Mouse (Mus musculus) myocyte (in vitro differentiated cells): ENCODE results near the gene Lrrn4. TPM values are rescaled to one million over a fixed set of nuclear protein-coding genes. Genes with fewer than 3 reads are reported as not detected.

Experiments used
- H3K27me3 ChIP-seq: one replicate; pipeline ENCODE4 v1.6.1; 2011; ENCODE audit not compliant: control insufficient read depth, insufficient read depth, insufficient read length
- H3K36me3 ChIP-seq: one replicate; pipeline ENCODE4 v1.6.1; 2011; ENCODE audit not compliant: control insufficient read depth, insufficient read depth
- H3K4me2 ChIP-seq: one replicate; pipeline ENCODE4 v1.6.1; 2011; ENCODE audit warnings: low read depth, control low read depth
- H3K4me3 ChIP-seq: one replicate; pipeline ENCODE4 v1.5.1; 2011; ENCODE audit warnings: mild to moderate bottlenecking, control low read depth, moderate library complexity
- H3K79me2 ChIP-seq: one replicate; pipeline ENCODE4 v1.6.1; 2011; ENCODE audit not compliant: control insufficient read depth, insufficient read depth
- H3ac ChIP-seq: one replicate; pipeline ENCODE4 v1.6.1; 2011; ENCODE audit not compliant: control insufficient read depth, insufficient read length
- CEBPB ChIP-seq: IDR thresholded peaks from 2 replicates; pipeline ENCODE4 v1.6.1; 2011; ENCODE audit warnings: mild to moderate bottlenecking, moderate library complexity; ENCODE audit not compliant: poor library complexity, insufficient read depth, severe bottlenecking
- E2F4 ChIP-seq: IDR thresholded peaks from one replicate; pipeline ENCODE4 v1.6.1; 2011; ENCODE audit warnings: mild to moderate bottlenecking, control low read depth, moderate library complexity; ENCODE audit not compliant: insufficient read depth
- MAX ChIP-seq: IDR thresholded peaks from one replicate; pipeline ENCODE4 v1.6.1; 2011; ENCODE audit warnings: low read depth, mild to moderate bottlenecking, control low read depth
- MYOD1 ChIP-seq, 3 experiments: IDR thresholded peaks; one replicate each; pipeline ENCODE4 v1.6.1; 2011; ENCODE audit warnings: control low read depth in 2 of 3, low read depth in 2 of 3, mild to moderate bottlenecking in 2 of 3, moderate library complexity in 1 of 3; ENCODE audit not compliant: insufficient read length in 2 of 3, control insufficient read depth in 1 of 3
- MYOG ChIP-seq, 3 experiments: IDR thresholded peaks; one replicate each; pipeline ENCODE4 v1.6.1; 2011; ENCODE audit warnings: control low read depth in 2 of 3, low read depth in 2 of 3, mild to moderate bottlenecking in 2 of 3; ENCODE audit not compliant: insufficient read length in 2 of 3, control insufficient read depth in 1 of 3, insufficient read depth in 1 of 3
- POLR2A ChIP-seq: IDR thresholded peaks from one replicate; pipeline ENCODE4 v1.6.1; 2011; ENCODE audit warnings: low read depth, mild to moderate bottlenecking, control low read depth, moderate library complexity; ENCODE audit not compliant: insufficient read length
- POLR2AphosphoS2 ChIP-seq: IDR thresholded peaks from one replicate; pipeline ENCODE4 v1.6.1; 2011; ENCODE audit warnings: low read depth, control low read depth; ENCODE audit not compliant: insufficient read length
- REST ChIP-seq: IDR thresholded peaks from one replicate; pipeline ENCODE4 v1.6.1; 2011; ENCODE audit warnings: mild to moderate bottlenecking, control low read depth, moderate library complexity; ENCODE audit not compliant: insufficient read depth, insufficient read length
- SRF ChIP-seq: IDR thresholded peaks from one replicate; pipeline ENCODE4 v1.6.1; 2011; ENCODE audit warnings: low read depth; ENCODE audit not compliant: control insufficient read depth, insufficient read length
- TCF12 ChIP-seq: IDR thresholded peaks from one replicate; pipeline ENCODE4 v1.6.1; 2011; ENCODE audit warnings: mild to moderate bottlenecking, control low read depth; ENCODE audit not compliant: poor library complexity, insufficient read depth, severe bottlenecking
- TCF3 ChIP-seq: IDR thresholded peaks from one replicate; pipeline ENCODE4 v1.6.1; 2011; ENCODE audit warnings: low read depth, control low read depth; ENCODE audit not compliant: insufficient read length
- USF1 ChIP-seq: IDR thresholded peaks from one replicate; pipeline ENCODE4 v1.6.1; 2011; ENCODE audit warnings: low read depth, mild to moderate bottlenecking, control low read depth, moderate library complexity
- polyA plus RNA-seq: library from polyadenylated mRNA; unstranded; fragments of >200 nt; fragmentation: generic; extraction: Trizol; gene quantifications from one replicate; pipeline ENCODE4 v1.2.1, GENCODE M21; 2012; ENCODE audit warnings: missing spikeins

Gene Lrrn4
- polyA plus RNA-seq, 1 experiment: not detected

- H3K27me3 ChIP-seq: peaks cover 8% of the 10 kb centered on the region
- TF ChIP-seq REST: no peak
- TF ChIP-seq CEBPB: no peak
- no peak for TF ChIP-seq MYOD1 (IDR thresholded peaks at IDR 0.05; ENCODE audit: control insufficient read depth in 1 of 3, insufficient read length in 2 of 3, low read depth in 2 of 3)
- TF ChIP-seq E2F4: no peak
- no peak for TF ChIP-seq POLR2AphosphoS2
- TF ChIP-seq MYOG (IDR thresholded peaks at IDR 0.05; ENCODE audit: control insufficient read depth in 1 of 3, insufficient read depth in 1 of 3, insufficient read length in 2 of 3, low read depth in 2 of 3): no peak
- no peak for TF ChIP-seq SRF
- TF ChIP-seq MAX: no peak
- TF ChIP-seq USF1: no peak
- TF ChIP-seq TCF12: no peak
- TF ChIP-seq TCF3: no peak
- no peak for TF ChIP-seq POLR2A
Measured at GRCm38 (mm10) chr2:132871663-132872062, 9.0 kb downstream of the Lrrn4 start.

GRCm38 (mm10) chr2:132870286-132870685, 10.4 kb downstream of the Lrrn4 start:
- Histone ChIP-seq H3K4me2 (no peak overlapping the region), H3K36me3 (peaks cover 16% of the 10 kb centered on the region), H3K79me2 (no peaks in the 10 kb centered on the region), H3K4me3 (no peak overlapping the region), H3K27me3 (peaks cover 2% of the 10 kb centered on the region), H3ac (no peak overlapping the region)
- no peak for TF ChIP-seq TCF12
- no peak for TF ChIP-seq POLR2A
- TF ChIP-seq USF1: no peak
- no peak for TF ChIP-seq POLR2AphosphoS2
- no peak for TF ChIP-seq MYOG (IDR thresholded peaks at IDR 0.05; ENCODE audit: control insufficient read depth in 1 of 3, insufficient read depth in 1 of 3, insufficient read length in 2 of 3, low read depth in 2 of 3)
- TF ChIP-seq REST: no peak
- no peak for TF ChIP-seq TCF3
- no peak for TF ChIP-seq SRF
- no peak for TF ChIP-seq MYOD1 (IDR thresholded peaks at IDR 0.05; ENCODE audit: control insufficient read depth in 1 of 3, insufficient read length in 2 of 3, low read depth in 2 of 3)

More at GRCm38 (mm10) chr2:132871663-132872062, 9.0 kb downstream of the Lrrn4 start:
- Histone ChIP-seq H3K36me3 (peaks cover 2% of the 10 kb centered on the region), H3K4me3 (no peak overlapping the region), H3ac (no peak overlapping the region), H3K79me2 (no peaks in the 10 kb centered on the region), H3K4me2 (no peak overlapping the region)

- Histone ChIP-seq H3K27me3 (no peaks in the 10 kb centered on the region), H3K4me2 (no peak overlapping the region), H3K4me3 (no peak overlapping the region), H3ac (no peak overlapping the region), H3K36me3 (peaks cover 19% of the 10 kb centered on the region), H3K79me2 (no peaks in the 10 kb centered on the region)
- TF ChIP-seq POLR2AphosphoS2 (no peak), USF1 (no peak), POLR2A (no peak), REST (no peak), TCF12 (no peak), TCF3 (no peak), MAX (no peak), MYOG (IDR thresholded peaks at IDR 0.05; ENCODE audit: control insufficient read depth in 1 of 3, insufficient read depth in 1 of 3, insufficient read length in 2 of 3, low read depth in 2 of 3) (no peak), E2F4 (no peak), SRF (no peak), MYOD1 (IDR thresholded peaks at IDR 0.05; ENCODE audit: control insufficient read depth in 1 of 3, insufficient read length in 2 of 3, low read depth in 2 of 3) (no peak), CEBPB (no peak)
Measured at GRCm38 (mm10) chr2:132869682-132870081, 11.0 kb downstream of the Lrrn4 start.

GRCm38 (mm10) chr2:132867521-132867920, 13.2 kb downstream of the Lrrn4 start:
- H3K4me2 ChIP-seq: no peak overlapping the region
- TF ChIP-seq MYOG (IDR thresholded peaks at IDR 0.05; ENCODE audit: control insufficient read depth in 1 of 3, insufficient read depth in 1 of 3, insufficient read length in 2 of 3, low read depth in 2 of 3) (no peak), MAX (no peak), TCF12 (no peak), MYOD1 (IDR thresholded peaks at IDR 0.05; ENCODE audit: control insufficient read depth in 1 of 3, insufficient read length in 2 of 3, low read depth in 2 of 3) (no peak), POLR2A (no peak), E2F4 (no peak), REST (no peak), TCF3 (no peak), CEBPB (no peak), SRF (no peak), USF1 (no peak), POLR2AphosphoS2 (no peak)
- H3K36me3 ChIP-seq: peaks cover 32% of the 10 kb centered on the region
- no peaks in the 10 kb centered on the region for H3K27me3 ChIP-seq
- peaks cover 3% of the 10 kb centered on the region for H3K79me2 ChIP-seq
- no peak overlapping the region for H3K4me3 ChIP-seq
- H3ac ChIP-seq: no peak overlapping the region

- TF ChIP-seq MYOD1 (IDR thresholded peaks at IDR 0.05; ENCODE audit: control insufficient read depth in 1 of 3, insufficient read length in 2 of 3, low read depth in 2 of 3) (no peak), POLR2A (no peak)
- H3ac ChIP-seq: no peak overlapping the region
Measured at GRCm38 (mm10) chr2:132863325-132863724, 17.4 kb downstream of the Lrrn4 start.

More at GRCm38 (mm10) chr2:132863325-132863724, 17.4 kb downstream of the Lrrn4 start:
- no peak overlapping the region for H3K4me2 ChIP-seq
- H3K4me3 ChIP-seq: no peak overlapping the region
- no peaks in the 10 kb centered on the region for H3K27me3 ChIP-seq
- H3K36me3 ChIP-seq: peaks cover 43% of the 10 kb centered on the region
- H3K79me2 ChIP-seq: peaks cover 21% of the 10 kb centered on the region
